Mouse (Mus musculus): ENCODE data around the gene Podnl1. TPM values are rescaled to one million over a fixed set of nuclear protein-coding genes. Genes with fewer than 3 reads are reported as not detected.

The Podnl1 gene
- 0.27 TPM in 1 of 2 replicates, not detected in the other for polyA plus RNA-seq (2014; fragmentation: Nextera tagmentation; extraction: Ambion mirVana)

DNA sequence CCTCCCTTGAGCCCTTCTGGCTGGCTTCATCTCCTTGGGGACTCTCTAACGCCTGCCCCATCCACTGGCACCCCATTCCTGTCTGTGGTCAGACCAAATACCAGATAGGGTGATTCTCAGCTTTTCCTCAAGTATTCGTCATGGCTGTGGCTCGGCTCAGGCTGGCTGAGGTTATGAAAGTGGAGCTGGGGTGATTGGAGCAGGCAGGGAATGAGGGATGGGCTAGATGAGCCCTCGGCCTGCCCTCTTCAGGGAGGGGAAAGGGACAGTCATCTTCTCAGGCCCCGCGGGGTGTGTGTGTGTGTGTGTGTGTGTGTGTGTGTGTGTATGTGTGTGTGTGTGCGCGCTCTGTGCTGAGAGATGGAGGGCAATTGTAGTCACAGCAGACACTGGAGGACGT lies at the start of gene Podnl1:
TSS of gene Podnl1 (plus strand) at position 334 of the 400 bp plus-strand sequence.
- Histone ChIP-seq H3K4me3 (ENCODE audit: low read depth, low read length) (no peak within 1 kb of the TSS), H3K9me3 (ENCODE audit: control insufficient read depth, low read length) (no peaks in the 10 kb centered on the region), H3K4me2 (ENCODE audit: low read depth) (no peak within 1 kb of the TSS), H3K27ac (ENCODE audit: low read depth, low read length) (no peak within 1 kb of the TSS), H3K27me3 (ENCODE audit: control insufficient read depth, insufficient read depth, low read length) (no peaks in the 10 kb centered on the region), H3K36me3 (ENCODE audit: control insufficient read depth, insufficient read depth, low read length) (no peaks in the 10 kb centered on the region), H3K9ac (ENCODE audit: low read length) (no peak within 1 kb of the TSS), H3K4me1 (ENCODE audit: control insufficient read depth, insufficient read depth, low read length) (no peaks in the 10 kb centered on the region)
- WGBS, result 74% methylated on average over 8 of the region's 9 CpGs
- DNase-seq (ENCODE audit: low spot score) (no peak), ATAC-seq (ENCODE audit: insufficient read depth, low FRiP score, low TSS enrichment) (no peak)

DNA sequence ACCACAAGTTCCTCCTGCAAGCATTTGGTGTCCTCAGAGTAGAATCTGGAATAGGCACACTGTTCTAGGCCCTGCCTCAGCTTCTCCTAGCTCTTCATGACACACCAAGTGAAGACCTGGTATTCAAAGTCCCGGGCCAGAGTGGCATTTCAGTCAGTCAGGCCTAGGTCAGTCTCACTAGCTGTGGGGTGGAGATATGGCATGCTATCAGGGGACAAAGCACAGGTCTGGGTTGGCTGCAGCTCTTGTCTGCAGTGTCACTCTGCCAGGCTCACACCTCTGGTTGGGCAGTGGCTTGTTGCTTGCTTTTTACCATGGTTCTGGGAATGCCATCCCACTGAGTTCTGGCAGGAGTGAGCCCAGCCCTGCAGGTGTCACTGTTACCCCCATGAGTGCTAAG lies 49.4 kb upstream of the Podnl1 start:
- ATAC-seq (ENCODE audit: insufficient read depth, low FRiP score, low TSS enrichment) (no peak), DNase-seq (ENCODE audit: low spot score) (no peak)
- Histone ChIP-seq H3K4me1 (ENCODE audit: control insufficient read depth, insufficient read depth, low read length) (peaks cover 5% of the 10 kb centered on the region; the same call in 1 of the 2 replicates), H3K36me3 (ENCODE audit: control insufficient read depth, insufficient read depth, low read length) (no peaks in the 10 kb centered on the region), H3K4me3 (ENCODE audit: low read depth, low read length) (no peak overlapping the region), H3K27me3 (ENCODE audit: control insufficient read depth, insufficient read depth, low read length) (no peaks in the 10 kb centered on the region), H3K27ac (ENCODE audit: low read depth, low read length) (no peak overlapping the region), H3K9ac (ENCODE audit: low read length) (no peak overlapping the region), H3K9me3 (ENCODE audit: control insufficient read depth, low read length) (no peaks in the 10 kb centered on the region), H3K4me2 (ENCODE audit: low read depth) (no peak overlapping the region)
- 79% methylated on average over 1 of the region's 1 CpGs for WGBS

DNA sequence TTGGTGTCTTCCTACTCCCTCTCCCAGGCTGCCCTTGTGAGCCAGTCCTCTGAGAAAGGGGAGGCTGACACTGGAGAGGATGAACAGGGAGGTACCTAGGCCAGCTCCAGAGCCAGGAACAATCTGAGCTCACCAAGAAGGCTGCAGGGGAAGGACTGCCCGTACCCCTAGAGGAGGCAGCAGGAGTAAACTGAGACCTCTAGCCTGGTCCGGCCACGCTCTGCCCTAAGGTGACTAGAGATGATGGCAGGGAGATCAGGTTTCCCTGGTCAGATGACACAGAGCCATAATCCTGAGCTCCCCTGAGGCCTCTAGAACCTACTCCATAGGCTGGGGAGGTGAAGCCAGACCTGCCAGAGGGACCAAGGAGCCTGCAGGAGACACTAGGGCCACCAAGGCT lies 48.9 kb upstream of the Podnl1 start:
- Histone ChIP-seq H3K36me3 (ENCODE audit: control insufficient read depth, insufficient read depth, low read length) (no peaks in the 10 kb centered on the region), H3K4me1 (ENCODE audit: control insufficient read depth, insufficient read depth, low read length) (peaks cover 5% of the 10 kb centered on the region; the same call in 1 of the 2 replicates), H3K9ac (ENCODE audit: low read length) (no peak overlapping the region), H3K9me3 (ENCODE audit: control insufficient read depth, low read length) (no peaks in the 10 kb centered on the region), H3K27ac (ENCODE audit: low read depth, low read length) (no peak overlapping the region), H3K27me3 (ENCODE audit: control insufficient read depth, insufficient read depth, low read length) (no peaks in the 10 kb centered on the region), H3K4me2 (ENCODE audit: low read depth) (no peak overlapping the region), H3K4me3 (ENCODE audit: low read depth, low read length) (no peak overlapping the region)
- no peak for DNase-seq (ENCODE audit: low spot score)
- 61% methylated on average over 3 of the region's 3 CpGs for WGBS
- ATAC-seq (ENCODE audit: insufficient read depth, low FRiP score, low TSS enrichment), result no peak

DNA sequence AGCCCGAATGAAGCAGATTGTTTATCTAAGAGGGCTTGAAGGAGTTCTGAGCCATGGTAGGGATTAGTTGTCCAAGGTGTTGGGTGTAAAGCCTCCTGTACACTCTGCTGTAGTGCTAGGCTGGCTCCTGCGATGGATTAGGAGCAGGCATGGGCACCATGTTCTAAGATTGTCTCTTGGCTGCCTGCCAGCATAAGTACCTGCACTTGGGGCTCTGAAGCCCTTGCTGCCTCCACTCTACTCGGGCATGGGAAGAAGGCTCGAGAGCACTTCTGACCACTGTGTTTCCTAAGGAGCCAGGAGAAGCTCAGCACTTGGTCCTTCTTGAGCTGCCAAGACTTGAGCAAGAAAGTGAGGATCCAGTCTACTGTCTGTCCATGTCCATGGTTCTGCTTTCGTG lies 46.6 kb upstream of the Podnl1 start:
- no peak for DNase-seq (ENCODE audit: low spot score)
- Histone ChIP-seq H3K27me3 (ENCODE audit: control insufficient read depth, insufficient read depth, low read length) (no peaks in the 10 kb centered on the region), H3K4me3 (ENCODE audit: low read depth, low read length) (no peak overlapping the region), H3K9ac (ENCODE audit: low read length) (no peak overlapping the region), H3K4me1 (ENCODE audit: control insufficient read depth, insufficient read depth, low read length) (peaks cover 5% of the 10 kb centered on the region; the same call in 1 of the 2 replicates), H3K36me3 (ENCODE audit: control insufficient read depth, insufficient read depth, low read length) (peaks cover 10% of the 10 kb centered on the region), H3K9me3 (ENCODE audit: control insufficient read depth, low read length) (no peaks in the 10 kb centered on the region), H3K4me2 (ENCODE audit: low read depth) (no peak overlapping the region), H3K27ac (ENCODE audit: low read depth, low read length) (no peak overlapping the region)
- no peak for ATAC-seq (ENCODE audit: insufficient read depth, low FRiP score, low TSS enrichment)
- 94% methylated on average over 5 of the region's 5 CpGs for WGBS

DNA sequence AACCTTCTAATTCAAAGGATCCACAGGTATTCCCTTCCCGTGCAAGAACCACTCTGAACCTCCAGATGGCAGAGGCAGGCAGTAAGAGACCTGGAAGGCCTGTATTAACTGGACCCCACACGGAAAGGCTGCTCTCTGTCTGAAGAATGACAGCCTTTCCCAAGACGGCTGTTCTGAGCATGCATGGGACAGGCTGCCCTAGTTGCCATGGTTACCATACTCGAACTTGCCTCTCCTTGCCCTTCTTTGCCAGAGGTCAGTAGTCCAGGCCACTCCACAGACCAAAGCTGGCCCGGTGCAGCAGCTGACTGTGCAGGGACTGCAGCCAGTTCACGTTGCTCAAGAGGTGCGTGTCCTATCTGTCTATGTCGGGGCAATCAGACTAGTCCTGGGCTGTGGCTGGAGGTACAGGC lies 42.0 kb upstream of the Podnl1 start:
- Histone ChIP-seq H3K4me1 (ENCODE audit: control insufficient read depth, insufficient read depth, low read length) (peaks cover 10% of the 10 kb centered on the region), H3K9ac (ENCODE audit: low read length) (0 out of 2 replicates have a peak overlapping the region, but pooled peaks have one; percentile 4), H3K4me2 (ENCODE audit: low read depth) (no peak overlapping the region), H3K27ac (ENCODE audit: low read depth, low read length) (no peak overlapping the region), H3K36me3 (ENCODE audit: control insufficient read depth, insufficient read depth, low read length) (peaks cover 10% of the 10 kb centered on the region), H3K4me3 (ENCODE audit: low read depth, low read length) (no peak overlapping the region), H3K27me3 (ENCODE audit: control insufficient read depth, insufficient read depth, low read length) (no peaks in the 10 kb centered on the region), H3K9me3 (ENCODE audit: control insufficient read depth, low read length) (no peaks in the 10 kb centered on the region)
- WGBS, result 24% methylated on average over 8 of the region's 8 CpGs
- ATAC-seq (ENCODE audit: insufficient read depth, low FRiP score, low TSS enrichment) (0 out of 2 replicates have a peak, but pooled peaks have one; percentile 38), DNase-seq (ENCODE audit: low spot score) (peak; percentile 45)

DNA sequence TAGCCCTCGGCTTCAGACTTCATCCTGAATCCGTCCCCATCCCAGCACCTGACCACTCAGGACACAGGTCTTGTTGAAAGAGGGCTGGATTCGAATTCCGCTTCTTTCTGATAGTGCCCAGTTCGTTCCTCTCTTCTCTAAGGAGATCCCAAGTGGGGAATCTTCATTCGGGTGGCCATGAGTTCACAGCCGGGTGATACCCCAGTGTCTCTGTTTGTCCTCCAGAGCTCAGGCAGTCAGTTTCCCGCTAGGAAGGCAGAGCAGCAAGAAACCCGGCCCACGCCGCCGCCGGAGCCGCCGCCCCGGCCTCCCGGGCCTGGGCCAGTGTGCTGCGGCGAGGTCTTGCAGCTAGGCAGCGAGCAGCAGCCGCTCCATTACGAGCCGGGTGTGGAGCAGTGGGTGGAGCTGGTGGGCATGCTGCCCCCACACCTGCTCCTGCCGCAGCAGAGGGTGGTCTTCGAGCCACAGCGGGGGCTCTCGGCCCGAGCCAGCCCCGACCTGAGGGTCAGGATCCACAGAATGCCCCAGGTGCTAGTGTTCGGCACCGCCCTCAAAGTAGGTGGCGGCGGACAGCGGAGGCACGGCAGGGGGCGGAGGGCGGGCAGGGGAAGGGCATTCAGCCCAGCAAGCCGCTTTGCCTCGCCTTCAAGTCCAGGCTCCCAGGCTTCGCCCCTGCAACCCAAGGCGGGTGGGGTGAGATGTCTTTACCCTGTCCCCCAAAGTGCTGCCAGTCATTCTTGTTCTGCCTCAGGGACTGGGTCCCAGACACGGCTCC lies 41.3 kb upstream of the Podnl1 start:
- H3K27ac ChIP-seq (ENCODE audit: low read depth, low read length), result no peak overlapping the region
- WGBS, result 27% methylated on average over 42 of the region's 42 CpGs
- H3K27me3 ChIP-seq (ENCODE audit: control insufficient read depth, insufficient read depth, low read length), result no peaks in the 10 kb centered on the region
- DNase-seq (ENCODE audit: low spot score) (no peak), ATAC-seq (ENCODE audit: insufficient read depth, low FRiP score, low TSS enrichment) (no peak)
- H3K4me3 ChIP-seq (ENCODE audit: low read depth, low read length), result no peak overlapping the region
- no peak overlapping the region for H3K4me2 ChIP-seq (ENCODE audit: low read depth)
- H3K4me1 ChIP-seq (ENCODE audit: control insufficient read depth, insufficient read depth, low read length), result peaks cover 10% of the 10 kb centered on the region
- H3K9me3 ChIP-seq (ENCODE audit: control insufficient read depth, low read length), result no peaks in the 10 kb centered on the region
- peak overlapping the region; percentile 28 for H3K9ac ChIP-seq (ENCODE audit: low read length)
- peaks cover 13% of the 10 kb centered on the region for H3K36me3 ChIP-seq (ENCODE audit: control insufficient read depth, insufficient read depth, low read length)

DNA sequence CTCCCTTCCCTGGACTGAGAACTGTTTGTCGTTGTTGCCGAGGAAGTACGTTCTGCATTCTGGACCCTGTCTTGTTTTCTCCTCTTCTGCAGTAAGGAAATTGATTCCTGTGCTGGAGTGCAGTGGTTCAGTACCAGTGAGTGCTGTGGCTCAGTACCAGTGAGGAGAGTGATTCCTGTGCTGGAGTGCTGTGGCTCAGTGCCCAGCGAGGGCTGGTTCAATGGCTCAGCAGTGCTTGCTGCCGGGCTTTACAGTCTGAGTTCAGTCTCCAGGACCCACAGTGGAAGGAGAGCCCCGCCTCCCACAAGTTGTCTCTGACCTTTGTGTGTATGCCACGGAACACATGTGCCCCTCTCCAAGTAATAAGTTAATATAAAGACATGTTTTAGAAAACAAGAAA lies 38.6 kb upstream of the Podnl1 start:
- ATAC-seq (ENCODE audit: insufficient read depth, low FRiP score, low TSS enrichment) (no peak), DNase-seq (ENCODE audit: low spot score) (no peak)
- Histone ChIP-seq H3K27ac (ENCODE audit: low read depth, low read length) (no peak overlapping the region), H3K36me3 (ENCODE audit: control insufficient read depth, insufficient read depth, low read length) (peaks cover 13% of the 10 kb centered on the region), H3K4me2 (ENCODE audit: low read depth) (no peak overlapping the region), H3K4me1 (ENCODE audit: control insufficient read depth, insufficient read depth, low read length) (peaks cover 10% of the 10 kb centered on the region), H3K9ac (ENCODE audit: low read length) (no peak overlapping the region), H3K9me3 (ENCODE audit: control insufficient read depth, low read length) (no peaks in the 10 kb centered on the region), H3K27me3 (ENCODE audit: control insufficient read depth, insufficient read depth, low read length) (no peaks in the 10 kb centered on the region), H3K4me3 (ENCODE audit: low read depth, low read length) (no peak overlapping the region)
- 89% methylated on average over 7 of the region's 7 CpGs for WGBS

DNA sequence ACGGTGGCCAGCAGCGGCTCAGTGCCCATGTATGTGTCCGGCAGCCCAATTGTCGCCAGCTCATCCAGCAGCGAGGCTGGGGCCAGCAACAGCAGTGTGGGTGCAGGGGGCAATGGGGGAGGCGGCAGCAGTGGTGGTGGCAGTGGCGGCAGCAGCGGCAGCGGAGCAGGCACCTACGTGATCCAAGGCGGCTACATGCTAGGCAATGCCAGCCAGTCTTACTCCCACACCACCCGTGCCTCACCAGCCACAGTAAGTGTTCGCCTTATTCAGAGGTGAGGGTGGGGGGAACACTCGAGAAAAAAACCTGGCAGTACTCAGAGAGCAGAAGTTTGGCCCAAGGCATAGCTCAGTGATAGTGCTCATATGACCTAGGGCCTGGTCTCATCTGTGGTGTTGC lies 38.0 kb upstream of the Podnl1 start:
- ATAC-seq (ENCODE audit: insufficient read depth, low FRiP score, low TSS enrichment), result no peak
- no peak overlapping the region for H3K9ac ChIP-seq (ENCODE audit: low read length)
- 94% methylated on average over 14 of the region's 14 CpGs for WGBS
- H3K36me3 ChIP-seq (ENCODE audit: control insufficient read depth, insufficient read depth, low read length), result peaks cover 12% of the 10 kb centered on the region
- peaks cover 10% of the 10 kb centered on the region for H3K4me1 ChIP-seq (ENCODE audit: control insufficient read depth, insufficient read depth, low read length)
- no peaks in the 10 kb centered on the region for H3K9me3 ChIP-seq (ENCODE audit: control insufficient read depth, low read length)
- DNase-seq (ENCODE audit: low spot score), result no peak
- no peak overlapping the region for H3K4me2 ChIP-seq (ENCODE audit: low read depth)
- H3K27me3 ChIP-seq (ENCODE audit: control insufficient read depth, insufficient read depth, low read length), result no peaks in the 10 kb centered on the region
- H3K4me3 ChIP-seq (ENCODE audit: low read depth, low read length), result no peak overlapping the region
- H3K27ac ChIP-seq (ENCODE audit: low read depth, low read length), result no peak overlapping the region

DNA sequence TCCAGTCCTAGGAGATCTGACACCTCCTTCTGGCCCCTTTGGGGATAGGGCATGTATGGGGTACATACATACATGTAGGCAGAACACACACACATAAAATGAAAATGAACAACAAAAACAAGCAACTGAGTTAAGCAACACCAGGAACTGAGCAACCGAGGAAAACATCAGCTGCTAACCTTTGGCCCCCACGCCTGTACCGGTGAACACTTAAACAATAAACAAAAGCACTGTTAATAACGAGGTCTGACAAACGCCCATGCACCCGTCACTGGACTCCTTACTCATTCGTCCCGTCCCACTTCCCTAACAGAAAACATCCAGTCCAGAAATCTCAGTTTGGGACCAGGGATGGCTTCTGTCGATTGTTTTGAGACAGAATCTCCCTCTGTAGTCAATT lies 36.5 kb upstream of the Podnl1 start:
- H3K27ac ChIP-seq (ENCODE audit: low read depth, low read length), result no peak overlapping the region
- H3K9ac ChIP-seq (ENCODE audit: low read length), result no peak overlapping the region
- no peak overlapping the region for H3K4me3 ChIP-seq (ENCODE audit: low read depth, low read length)
- ATAC-seq (ENCODE audit: insufficient read depth, low FRiP score, low TSS enrichment) (no peak), DNase-seq (ENCODE audit: low spot score) (no peak)
- 86% methylated on average over 9 of the region's 9 CpGs for WGBS
- H3K9me3 ChIP-seq (ENCODE audit: control insufficient read depth, low read length), result no peaks in the 10 kb centered on the region
- peaks cover 4% of the 10 kb centered on the region; the same call in 1 of the 2 replicates for H3K4me1 ChIP-seq (ENCODE audit: control insufficient read depth, insufficient read depth, low read length)
- peaks cover 10% of the 10 kb centered on the region for H3K36me3 ChIP-seq (ENCODE audit: control insufficient read depth, insufficient read depth, low read length)
- H3K27me3 ChIP-seq (ENCODE audit: control insufficient read depth, insufficient read depth, low read length), result no peaks in the 10 kb centered on the region
- H3K4me2 ChIP-seq (ENCODE audit: low read depth), result no peak overlapping the region
